Mouse (Mus musculus) hindbrain, embryonic 11.5 days (tissue): ENCODE data around the gene Arhgap15. TPM values are rescaled to one million over a fixed set of nuclear protein-coding genes. Genes with fewer than 3 reads are reported as not detected.

Experiments
- ATAC-seq: fragments of 200-750 bp; cut with Nextera tagmentation; 2 replicates; pipeline ENCODE4 v1.8.0; 2017; ENCODE audit warnings: mild to moderate bottlenecking, moderate TSS enrichment, moderate library complexity; ENCODE audit not compliant: low FRiP score
- DNase-seq: peaks from one replicate; pipeline ENCODE4 v3.0.0-alpha.2; 2015; ENCODE audit warnings: low spot score
- H3K27ac ChIP-seq: fragments of 300-500 bp; sonication (generic); 2 replicates; pipeline ENCODE4 v1.5.1; 2014; ENCODE audit warnings: mild to moderate bottlenecking, low read depth, low read length
- H3K27me3 ChIP-seq: fragments of 300-500 bp; sonication (generic); 2 replicates; pipeline ENCODE4 v1.6.1; 2014; ENCODE audit warnings: mild to moderate bottlenecking, low read length, moderate library complexity, mixed read lengths; ENCODE audit not compliant: control insufficient read depth, insufficient read depth
- H3K36me3 ChIP-seq: fragments of 300-500 bp; sonication (generic); 2 replicates; pipeline ENCODE4 v1.6.1; 2014; ENCODE audit warnings: mild to moderate bottlenecking, low read length, moderate library complexity, mixed read lengths; ENCODE audit not compliant: control insufficient read depth, insufficient read depth
- H3K4me1 ChIP-seq: fragments of 300-500 bp; sonication (generic); replicated peaks from 2 replicates; pipeline ENCODE4 v1.6.1; 2014; ENCODE audit warnings: low read length, mixed read lengths; ENCODE audit not compliant: control insufficient read depth, insufficient read depth
- H3K4me2 ChIP-seq: fragments of 300-500 bp; sonication (generic); replicated peaks from 2 replicates; pipeline ENCODE4 v1.6.1; 2014; ENCODE audit warnings: mild to moderate bottlenecking, low read depth, low read length
- H3K4me3 ChIP-seq: fragments of 300-500 bp; sonication (generic); 2 replicates; pipeline ENCODE4 v1.5.1; 2014; ENCODE audit warnings: low read depth, low read length
- H3K9ac ChIP-seq: fragments of 300-500 bp; sonication (generic); 2 replicates; pipeline ENCODE4 v1.6.1; 2014; ENCODE audit warnings: low read depth, low read length
- H3K9me3 ChIP-seq: fragments of 300-500 bp; sonication (generic); 2 replicates; pipeline ENCODE4 v1.6.1; 2016; ENCODE audit warnings: low read length; ENCODE audit not compliant: control insufficient read depth
- WGBS: fragments of 180-500 bp; shearing (Covaris S2); extraction: QIAGEN DNeasy Blood & Tissue Kit; methylation state at CpG from one replicate; pipeline ENCODE4 v1.1.7; 2014; 5-methylcytosine and 5-hydroxymethylcytosine counted together
- polyA plus RNA-seq: library from polyadenylated mRNA; unstranded; fragments of >200 nt; fragmentation: Nextera tagmentation; extraction: Ambion mirVana; gene quantifications from 2 replicates; pipeline ENCODE4 v1.2.1, GENCODE M21; 2014

Arhgap15 gene
- polyA plus RNA-seq, 1 experiment from 2014 or later: 1.6 TPM

GRCm38 (mm10) chr2:44160358-44160757, 411.7 kb downstream of the Arhgap15 start:
- no peaks in the 10 kb centered on the region for H3K36me3 ChIP-seq
- H3K4me1 ChIP-seq: no peaks in the 10 kb centered on the region
- no peak overlapping the region for H3K9ac ChIP-seq
- no peak overlapping the region for H3K4me2 ChIP-seq
- no peak overlapping the region for H3K4me3 ChIP-seq
- H3K27ac ChIP-seq: no peak overlapping the region
- no peak for ATAC-seq
- H3K9me3 ChIP-seq: no peaks in the 10 kb centered on the region
- no peaks in the 10 kb centered on the region for H3K27me3 ChIP-seq
- no peak for DNase-seq
- 65% methylated on average over 4 of the region's 4 CpGs for WGBS

- WGBS: 53% methylated on average over 3 of the region's 3 CpGs
- no peaks in the 10 kb centered on the region for H3K27me3 ChIP-seq
- no peak overlapping the region for H3K4me2 ChIP-seq
- no peak overlapping the region for H3K27ac ChIP-seq
- H3K9me3 ChIP-seq: no peaks in the 10 kb centered on the region
- DNase-seq: no peak
- ATAC-seq: no peak
- H3K4me1 ChIP-seq: no peaks in the 10 kb centered on the region
- H3K36me3 ChIP-seq: no peaks in the 10 kb centered on the region
- no peak overlapping the region for H3K4me3 ChIP-seq
- no peak overlapping the region for H3K9ac ChIP-seq
Measured at GRCm38 (mm10) chr2:44165789-44166188, 417.2 kb downstream of the Arhgap15 start.

- Histone ChIP-seq H3K4me1 (no peaks in the 10 kb centered on the region), H3K4me3 (no peak overlapping the region), H3K36me3 (no peaks in the 10 kb centered on the region), H3K27me3 (no peaks in the 10 kb centered on the region), H3K9ac (no peak overlapping the region), H3K27ac (no peak overlapping the region), H3K4me2 (no peak overlapping the region), H3K9me3 (no peaks in the 10 kb centered on the region)
- 89% methylated on average over 4 of the region's 4 CpGs for WGBS
- DNase-seq: no peak
- no peak for ATAC-seq
Measured at GRCm38 (mm10) chr2:44166716-44167115, 418.1 kb downstream of the Arhgap15 start.

DNA sequence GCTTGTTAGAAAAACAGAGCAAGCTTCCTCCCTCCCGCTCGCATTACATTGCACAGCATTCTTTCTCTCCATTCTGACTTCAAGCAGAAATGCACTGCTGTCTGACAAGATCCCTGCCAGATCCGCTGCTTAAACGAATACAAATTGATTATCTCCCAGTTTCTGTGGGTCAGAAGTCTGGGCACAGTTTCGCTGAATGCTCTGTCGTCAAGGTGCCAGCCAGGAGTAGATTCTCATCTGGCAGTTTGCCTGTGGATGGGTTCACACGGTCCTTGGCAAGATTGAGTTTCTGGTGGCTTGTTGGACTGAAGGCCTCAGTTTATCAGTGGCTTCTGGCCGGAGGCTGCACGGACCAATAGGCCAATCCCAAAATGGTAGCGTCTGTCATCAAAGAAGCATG, 435.9 kb downstream of the Arhgap15 start:
- H3K9ac ChIP-seq: no peak overlapping the region
- H3K36me3 ChIP-seq: no peaks in the 10 kb centered on the region
- H3K27ac ChIP-seq: no peak overlapping the region
- H3K4me3 ChIP-seq: no peak overlapping the region
- 88% methylated on average over 10 of the region's 10 CpGs for WGBS
- no peaks in the 10 kb centered on the region for H3K9me3 ChIP-seq
- DNase-seq (no peak), ATAC-seq (no peak)
- no peaks in the 10 kb centered on the region for H3K4me1 ChIP-seq
- no peaks in the 10 kb centered on the region for H3K27me3 ChIP-seq
- no peak overlapping the region for H3K4me2 ChIP-seq

GRCm38 (mm10) chr2:44190749-44191148, 442.1 kb downstream of the Arhgap15 start:
- WGBS: 82% methylated on average over 9 of the region's 9 CpGs
- DNase-seq: no peak
- H3K9me3 ChIP-seq: no peaks in the 10 kb centered on the region
- H3K4me2 ChIP-seq: no peak overlapping the region
- H3K27me3 ChIP-seq: no peaks in the 10 kb centered on the region
- ATAC-seq: no peak
- no peak overlapping the region for H3K4me3 ChIP-seq
- no peak overlapping the region for H3K27ac ChIP-seq
- H3K9ac ChIP-seq: no peak overlapping the region
- H3K36me3 ChIP-seq: no peaks in the 10 kb centered on the region
- no peaks in the 10 kb centered on the region for H3K4me1 ChIP-seq

DNA sequence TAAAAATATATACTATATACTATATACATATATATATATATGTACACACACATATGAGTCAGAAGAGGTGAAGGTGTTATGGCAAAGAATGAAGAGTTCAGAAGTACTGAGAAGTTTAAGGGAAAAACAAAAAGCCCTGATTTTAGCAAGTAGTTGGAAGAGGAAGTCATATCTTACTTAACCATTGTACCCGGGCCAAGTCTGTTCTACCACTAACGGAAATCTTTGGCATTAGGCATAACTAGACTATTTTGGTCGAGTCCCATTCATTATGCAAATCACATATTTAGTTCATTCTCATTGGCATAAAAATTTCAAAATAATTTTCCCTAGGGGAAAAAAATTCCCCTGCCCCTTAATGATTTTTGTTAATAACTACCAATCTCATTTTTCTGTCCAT, 443.4 kb downstream of the Arhgap15 start:
- Histone ChIP-seq H3K4me2 (no peak overlapping the region), H3K9me3 (no peaks in the 10 kb centered on the region), H3K27me3 (no peaks in the 10 kb centered on the region), H3K4me1 (no peaks in the 10 kb centered on the region), H3K9ac (no peak overlapping the region), H3K27ac (no peak overlapping the region), H3K36me3 (no peaks in the 10 kb centered on the region), H3K4me3 (no peak overlapping the region)
- WGBS: 90% methylated on average over 3 of the region's 3 CpGs
- DNase-seq (no peak), ATAC-seq (no peak)

DNA sequence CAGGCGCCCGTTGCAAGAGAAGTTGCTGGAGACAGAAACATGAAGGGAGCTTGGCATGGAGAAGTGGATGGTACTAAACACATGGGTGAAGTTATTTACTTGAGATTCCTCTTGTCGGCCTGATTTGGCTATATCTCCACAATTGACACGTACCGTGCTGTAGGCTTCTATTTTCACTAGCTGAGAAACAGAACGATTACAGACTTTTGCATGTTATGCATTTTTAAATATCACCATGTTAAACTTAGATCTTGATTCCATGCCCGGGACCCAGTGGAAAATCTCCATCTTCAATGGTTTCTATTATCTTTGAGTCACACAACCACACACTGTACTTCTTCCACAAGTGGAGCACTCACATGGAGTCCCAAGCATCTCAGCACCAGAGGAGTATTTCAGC, 466.9 kb downstream of the Arhgap15 start:
- no peaks in the 10 kb centered on the region for H3K36me3 ChIP-seq
- H3K4me3 ChIP-seq: no peak overlapping the region
- WGBS: 91% methylated on average over 7 of the region's 7 CpGs

DNA sequence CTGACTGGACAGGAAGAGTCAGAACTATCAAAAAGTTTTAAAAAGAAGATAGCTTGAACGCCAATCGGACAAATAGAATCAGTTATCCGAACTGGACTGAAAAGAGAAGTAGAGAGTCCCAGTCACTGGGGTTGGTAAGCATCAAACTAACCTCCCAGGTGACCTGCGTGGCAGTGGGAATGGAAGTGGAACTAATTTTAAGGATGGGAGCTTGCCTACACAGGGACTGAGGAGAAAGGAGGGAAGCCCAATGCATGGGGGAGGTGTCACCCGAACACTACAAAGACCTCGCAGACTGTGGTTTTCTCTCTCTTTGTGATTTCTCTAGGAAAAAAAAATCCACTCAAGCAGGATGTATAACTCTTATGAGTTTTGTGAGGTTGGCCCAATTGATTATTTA, 469.2 kb downstream of the Arhgap15 start:
- no peak for DNase-seq
- no peak overlapping the region for H3K4me2 ChIP-seq
- H3K9me3 ChIP-seq: no peaks in the 10 kb centered on the region
- no peaks in the 10 kb centered on the region for H3K36me3 ChIP-seq
- ATAC-seq: no peak
- H3K9ac ChIP-seq: no peak overlapping the region
- 69% methylated on average over 6 of the region's 6 CpGs for WGBS
- no peaks in the 10 kb centered on the region for H3K27me3 ChIP-seq
- no peaks in the 10 kb centered on the region; the same call in 1 of the 2 replicates for H3K4me1 ChIP-seq
- no peak overlapping the region for H3K4me3 ChIP-seq
- H3K27ac ChIP-seq: no peak overlapping the region

More for the DNA sequence above, 466.9 kb downstream of the Arhgap15 start:
- no peak overlapping the region for H3K27ac ChIP-seq
- no peaks in the 10 kb centered on the region for H3K9me3 ChIP-seq
- no peak for ATAC-seq
- no peak for DNase-seq
- H3K27me3 ChIP-seq: no peaks in the 10 kb centered on the region
- no peak overlapping the region for H3K9ac ChIP-seq
- no peak overlapping the region for H3K4me2 ChIP-seq
- no peaks in the 10 kb centered on the region; the same call in 1 of the 2 replicates for H3K4me1 ChIP-seq

DNA sequence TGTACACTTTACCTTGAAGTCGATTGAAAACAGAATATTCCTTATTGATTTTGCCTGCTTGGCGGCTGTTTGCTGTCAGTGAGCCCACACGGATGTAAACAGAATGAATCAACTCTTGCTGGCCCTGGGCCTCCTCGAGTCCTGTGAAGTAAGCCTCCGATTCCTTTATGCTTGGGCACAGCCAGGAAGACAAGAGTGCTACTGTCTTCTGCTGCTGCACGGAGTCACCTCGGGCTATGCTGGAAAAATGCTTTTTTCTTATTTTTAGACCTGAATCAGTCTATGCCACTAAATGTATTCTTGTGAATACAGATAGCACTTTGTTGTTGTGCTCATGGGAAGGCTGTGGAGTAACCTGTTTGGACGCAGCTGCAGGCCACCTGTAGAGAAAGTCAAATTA, 469.7 kb downstream of the Arhgap15 start:
- WGBS: 14% methylated on average over 8 of the region's 8 CpGs
- Histone ChIP-seq H3K27me3 (no peaks in the 10 kb centered on the region), H3K27ac (no peak overlapping the region), H3K4me2 (no peak overlapping the region), H3K9ac (no peak overlapping the region), H3K4me1 (no peaks in the 10 kb centered on the region; the same call in 1 of the 2 replicates), H3K36me3 (no peaks in the 10 kb centered on the region), H3K4me3 (no peak overlapping the region), H3K9me3 (no peaks in the 10 kb centered on the region)
- DNase-seq (peak; percentile 13), ATAC-seq (peak; percentile 60; the same call in 1 of the 2 replicates)
